Mouse (Mus musculus): ENCODE results near the gene Camk2d.

Gene Camk2d

GRCm38 (mm10) chr3:126806145-126806544 is 210.0 kb downstream of the Camk2d start:
- DNase-seq (ENCODE audit: low read depth in 1 of 2, low spot score in 2 of 2) = no peak

GRCm38 (mm10) chr3:126809915-126810314 is 213.8 kb downstream of the Camk2d start:
- DNase-seq (ENCODE audit: low read depth in 1 of 2, low spot score in 2 of 2) = no peak

- DNase-seq (ENCODE audit: low read depth in 1 of 2, low spot score in 2 of 2) = no peak
Measured at GRCm38 (mm10) chr3:126810372-126811090, 214.4 kb downstream of the Camk2d start.

GRCm38 (mm10) chr3:126811646-126812045 is 215.5 kb downstream of the Camk2d start:
- no peak for DNase-seq (ENCODE audit: low read depth in 1 of 2, low spot score in 2 of 2)

- no peak for DNase-seq (ENCODE audit: low read depth in 1 of 2, low spot score in 2 of 2)
Measured at GRCm38 (mm10) chr3:126822374-126822773, 226.3 kb downstream of the Camk2d start.

GRCm38 (mm10) chr3:126824930-126825329 is 228.8 kb downstream of the Camk2d start:
- DNase-seq (ENCODE audit: low read depth in 1 of 2, low spot score in 2 of 2) = no peak

- no peak for DNase-seq (ENCODE audit: low read depth in 1 of 2, low spot score in 2 of 2)
Measured at GRCm38 (mm10) chr3:126826172-126826571, 230.1 kb downstream of the Camk2d start.

GRCm38 (mm10) chr3:126827900-126828299 is 231.8 kb downstream of the Camk2d start:
- DNase-seq (ENCODE audit: low read depth in 1 of 2, low spot score in 2 of 2) = no peak

- DNase-seq (ENCODE audit: low read depth in 1 of 2, low spot score in 2 of 2) = no peak
Measured at GRCm38 (mm10) chr3:126829817-126830216, 233.7 kb downstream of the Camk2d start.

GRCm38 (mm10) chr3:126831418-126832138 is 235.5 kb downstream of the Camk2d start:
- DNase-seq (ENCODE audit: low read depth in 1 of 2, low spot score in 2 of 2) = no peak

- no peak for DNase-seq (ENCODE audit: low read depth in 1 of 2, low spot score in 2 of 2)
Measured at GRCm38 (mm10) chr3:126834641-126835167, 238.6 kb downstream of the Camk2d start.

- DNase-seq (ENCODE audit: low read depth in 1 of 2, low spot score in 2 of 2) = no peak
Measured at GRCm38 (mm10) chr3:126842780-126843179, 246.7 kb downstream of the Camk2d start.

- DNase-seq (ENCODE audit: low read depth in 1 of 2, low spot score in 2 of 2) = no peak
Measured at GRCm38 (mm10) chr3:126844809-126845208, 248.7 kb downstream of the Camk2d start.

- no peak for DNase-seq (ENCODE audit: low read depth in 1 of 2, low spot score in 2 of 2)
Measured at GRCm38 (mm10) chr3:126848081-126848480, 252.0 kb downstream of the Camk2d start.

GRCm38 (mm10) chr3:126860442-126860841 is 264.3 kb downstream of the Camk2d start:
- no peak for DNase-seq (ENCODE audit: low read depth in 1 of 2, low spot score in 2 of 2)

GRCm38 (mm10) chr3:126869561-126869960 is 273.5 kb downstream of the Camk2d start:
- DNase-seq (ENCODE audit: low read depth in 1 of 2, low spot score in 2 of 2) = no peak

- no peak for DNase-seq (ENCODE audit: low read depth in 1 of 2, low spot score in 2 of 2)
Measured at GRCm38 (mm10) chr3:126870688-126871087, 274.6 kb downstream of the Camk2d start.

GRCm38 (mm10) chr3:126878233-126878632 is 282.1 kb downstream of the Camk2d start:
- no peak for DNase-seq (ENCODE audit: low read depth in 1 of 2, low spot score in 2 of 2)

- DNase-seq (ENCODE audit: low read depth in 1 of 2, low spot score in 2 of 2) = no peak
Measured at GRCm38 (mm10) chr3:126886090-126886489, 290.0 kb downstream of the Camk2d start.

- DNase-seq (ENCODE audit: low read depth in 1 of 2, low spot score in 2 of 2) = no peak
Measured at GRCm38 (mm10) chr3:126886644-126887043, 290.5 kb downstream of the Camk2d start.

Data from monocyte, adult 2 months (primary cell).